In the genomic region with DNA sequence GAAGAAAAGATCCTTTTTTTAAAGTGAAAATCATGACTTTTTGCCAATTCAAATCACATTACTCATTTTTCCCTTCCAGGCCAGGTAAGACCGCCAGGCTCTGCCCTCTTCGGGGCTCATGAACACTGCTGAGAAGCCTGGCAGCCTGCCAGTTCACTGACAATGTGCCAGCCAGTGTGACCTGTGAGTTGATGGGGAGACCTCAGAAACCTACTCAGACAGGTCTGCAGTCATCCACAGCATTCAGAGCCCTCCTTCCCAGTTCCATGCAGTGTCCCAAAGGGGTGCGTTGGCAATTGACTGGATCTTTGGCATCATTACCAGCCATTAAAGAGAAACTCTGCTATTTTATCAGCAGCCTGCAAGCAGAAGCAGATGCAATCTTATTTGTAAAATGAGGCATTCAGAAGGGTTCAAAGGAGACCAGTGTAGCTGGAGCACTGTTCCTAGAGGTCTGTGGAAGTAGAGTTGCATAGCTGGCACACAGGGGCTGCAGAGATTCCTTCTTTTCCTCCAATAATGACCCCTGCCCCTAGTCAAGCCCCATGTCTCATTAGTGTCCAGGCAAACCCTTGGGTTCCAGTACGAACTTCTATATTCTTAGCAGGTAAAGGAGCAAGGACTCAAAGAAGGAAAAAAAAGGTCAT, we compare ENCODE assay signal across 8 mouse cellular contexts.
DNase-seq lines count a peak whose midpoint lies in the region; ATAC-seq and TF ChIP-seq lines count a peak whose summit lies in the region.

No protein-coding gene starts in this region.

- no peak for TF ChIP-seq CTCF in intestine, postnatal 0 days (IDR thresholded peaks at IDR 0.05; ENCODE audit: low read depth)

- H3K4me1 ChIP-seq in intestine, embryonic 15.5 days (replicated peaks) = peaks cover 3% of the 10 kb centered on the region; the same call in 1 of the 2 replicates
- H3K4me1 ChIP-seq in intestine, postnatal 0 days (replicated peaks; ENCODE audit: control insufficient read depth, insufficient read depth, low read length) = no peaks in the 10 kb centered on the region
- H3K4me1 ChIP-seq in hindbrain, embryonic 16.5 days (ENCODE audit: control insufficient read depth, insufficient read depth, low read depth, low read length) = peaks cover 2% of the 10 kb centered on the region

- 69% methylated on average over 4 of the region's 4 CpGs for WGBS in intestine, embryonic 15.5 days
- WGBS in intestine, postnatal 0 days = 63% methylated on average over 4 of the region's 4 CpGs
- 25% methylated on average over 4 of the region's 4 CpGs for WGBS in hindbrain, embryonic 16.5 days

- H3K36me3 ChIP-seq in intestine, embryonic 15.5 days = no peaks in the 10 kb centered on the region
- H3K36me3 ChIP-seq in intestine, postnatal 0 days (ENCODE audit: control insufficient read depth, insufficient read depth) = no peaks in the 10 kb centered on the region
- H3K36me3 ChIP-seq in hindbrain, embryonic 16.5 days (ENCODE audit: control insufficient read depth, insufficient read depth, low read length) = no peaks in the 10 kb centered on the region

- no peak overlapping the region for H3K27ac ChIP-seq in intestine, embryonic 15.5 days
- no peak overlapping the region for H3K27ac ChIP-seq in intestine, postnatal 0 days (ENCODE audit: low read depth, low read length)
- no peak overlapping the region for H3K27ac ChIP-seq in hindbrain, embryonic 16.5 days (ENCODE audit: low read depth, low read length)

- DNase-seq in cerebellum, adult 9-11 months = peak; percentile 5
- peak; percentile 7 to 19 for DNase-seq in gastrocnemius, postnatal 36 days
- peak; percentile 13 to 41 for DNase-seq in lung, postnatal 4 days
- no peak for DNase-seq in left cerebral cortex, adult 18-20 months (ENCODE audit: low spot score in 2 of 2)
- no peak for DNase-seq in adipocyte (ENCODE audit: low spot score)

- intact Hi-C loops in gastrocnemius, postnatal 36 days (cut with DNase I) = no loop called here

- no peaks in the 10 kb centered on the region for H3K9me3 ChIP-seq in intestine, embryonic 15.5 days
- no peaks in the 10 kb centered on the region for H3K9me3 ChIP-seq in intestine, postnatal 0 days (ENCODE audit: control insufficient read depth)
- H3K9me3 ChIP-seq in hindbrain, embryonic 16.5 days (ENCODE audit: control insufficient read depth, low read length) = no peaks in the 10 kb centered on the region

- H3K4me2 ChIP-seq in intestine, embryonic 15.5 days (replicated peaks) = 0 out of 2 replicates have a peak overlapping the region, but pooled peaks have one; percentile 24
- H3K4me2 ChIP-seq in intestine, postnatal 0 days (replicated peaks; ENCODE audit: low read depth) = no peak overlapping the region
- H3K4me2 ChIP-seq in hindbrain, embryonic 16.5 days (ENCODE audit: low read length) = no peak overlapping the region; the same call in 1 of the 2 replicates

- ATAC-seq in intestine, embryonic 15.5 days = peak; percentile 63; the same call in 1 of the 2 replicates
- ATAC-seq in intestine, postnatal 0 days = no peak
- ATAC-seq in hindbrain, embryonic 16.5 days = peak; percentile 88

- H3K9ac ChIP-seq in intestine, embryonic 15.5 days = no peak overlapping the region
- H3K9ac ChIP-seq in intestine, postnatal 0 days (ENCODE audit: low read depth, low read length) = no peak overlapping the region
- H3K9ac ChIP-seq in hindbrain, embryonic 16.5 days (ENCODE audit: low read depth, low read length) = no peak overlapping the region

- no peak overlapping the region for H3K4me3 ChIP-seq in intestine, embryonic 15.5 days (replicated peaks)
- no peak overlapping the region for H3K4me3 ChIP-seq in intestine, postnatal 0 days (ENCODE audit: low read depth, low read length)
- H3K4me3 ChIP-seq in hindbrain, embryonic 16.5 days (ENCODE audit: low read length) = no peak overlapping the region

- H3K27me3 ChIP-seq in intestine, embryonic 15.5 days (replicated peaks) = no peaks in the 10 kb centered on the region
- no peaks in the 10 kb centered on the region for H3K27me3 ChIP-seq in intestine, postnatal 0 days (replicated peaks; ENCODE audit: control insufficient read depth, insufficient read depth, low read length)
- H3K27me3 ChIP-seq in hindbrain, embryonic 16.5 days (replicated peaks; ENCODE audit: control insufficient read depth, insufficient read depth, low read length) = no peaks in the 10 kb centered on the region

Comparison
In these comparisons a context has a peak if more than half of its experiments do, and no peak if none do; other contexts are left out.
1. DNase-seq: peak in cerebellum, adult 9-11 months (single experiment), gastrocnemius, postnatal 36 days (2 of 2) and lung, postnatal 4 days (2 of 2); none in left cerebral cortex, adult 18-20 months (0 of 2) and adipocyte (single experiment).